Mouse (Mus musculus): ENCODE results near the gene Thsd7a. TPM values are rescaled to one million over a fixed set of nuclear protein-coding genes. Genes with fewer than 3 reads are reported as not detected.

Thsd7a gene
- total and polyA plus RNA-seq, 2 experiments, result 0.13 to 0.37 TPM

DNA sequence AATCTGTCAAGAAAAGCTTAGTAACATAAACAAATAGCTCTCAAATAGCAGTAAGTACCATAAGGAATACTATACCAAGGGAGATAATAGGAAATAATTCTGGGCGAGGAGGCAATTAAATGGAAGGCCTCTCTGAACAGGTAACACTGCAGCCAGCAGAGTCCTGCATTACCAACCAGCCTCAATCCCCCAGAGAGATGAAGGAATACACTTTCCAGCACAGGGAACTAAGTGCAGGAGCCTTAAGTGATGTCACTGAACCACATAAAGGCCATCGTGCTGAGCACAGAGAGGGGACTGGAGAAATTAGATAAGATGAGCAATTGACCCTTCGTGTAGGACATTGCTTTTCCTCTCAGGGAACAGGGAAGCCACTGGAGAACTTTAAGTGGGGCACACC lies 36.6 kb downstream of the Thsd7a start:
- H3K27me3 ChIP-seq (ENCODE audit: control insufficient read depth, insufficient read depth, low read length), result no peaks in the 10 kb centered on the region
- TF ChIP-seq CTCF (IDR thresholded peaks at IDR 0.05; ENCODE audit: low read depth, low read length), result no peak
- no peak for TF ChIP-seq POLR2A (IDR thresholded peaks at IDR 0.05; ENCODE audit: extremely low read depth, insufficient read depth, low read length)
- H3K36me3 ChIP-seq (ENCODE audit: control insufficient read depth, insufficient read depth, low read length), result no peaks in the 10 kb centered on the region
- no peak overlapping the region for H3K4me3 ChIP-seq (ENCODE audit: insufficient read depth, low read depth, low read length)
- WGBS, result 56% methylated on average over 3 of the region's 3 CpGs
- no peak overlapping the region for H3K9ac ChIP-seq (ENCODE audit: low read depth, low read length)
- no peak overlapping the region for H3K27ac ChIP-seq (replicated peaks; ENCODE audit: insufficient read depth, low read depth, low read length)
- DNase-seq (ENCODE audit: extremely low read depth, low read depth, low spot score), result no peak
- H3K79me2 ChIP-seq (ENCODE audit: control insufficient read depth, insufficient read depth, low read length), result no peaks in the 10 kb centered on the region
- no peaks in the 10 kb centered on the region for H3K4me1 ChIP-seq (ENCODE audit: control insufficient read depth, insufficient read depth, low read length)

DNA sequence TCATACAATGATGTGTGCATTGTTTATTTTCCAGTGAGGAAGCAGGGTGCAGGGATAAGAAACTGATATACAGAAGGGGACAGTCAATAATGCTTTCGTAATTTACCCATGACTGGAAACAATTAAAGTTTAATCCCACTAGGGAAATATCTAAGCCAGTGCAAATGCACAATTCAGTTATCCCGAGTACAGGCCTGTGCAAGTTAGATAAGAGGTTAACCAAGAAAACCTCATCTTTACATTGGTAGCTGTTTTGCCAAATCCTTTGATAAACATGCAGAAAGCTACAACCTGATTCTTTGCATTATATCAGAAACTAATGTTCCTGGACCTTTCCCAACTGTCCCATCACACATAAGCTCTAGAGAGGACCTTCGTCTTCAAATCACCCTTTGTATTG lies 46.3 kb downstream of the Thsd7a start:
- Histone ChIP-seq H3K4me1 (ENCODE audit: control insufficient read depth, insufficient read depth, low read length) (no peaks in the 10 kb centered on the region), H3K27ac (replicated peaks; ENCODE audit: insufficient read depth, low read depth, low read length) (no peak overlapping the region), H3K79me2 (ENCODE audit: control insufficient read depth, insufficient read depth, low read length) (no peaks in the 10 kb centered on the region), H3K4me3 (ENCODE audit: insufficient read depth, low read depth, low read length) (no peak overlapping the region), H3K36me3 (ENCODE audit: control insufficient read depth, insufficient read depth, low read length) (no peaks in the 10 kb centered on the region), H3K9ac (ENCODE audit: low read depth, low read length) (no peak overlapping the region), H3K27me3 (ENCODE audit: control insufficient read depth, insufficient read depth, low read length) (no peaks in the 10 kb centered on the region)
- no peak for DNase-seq (ENCODE audit: extremely low read depth, low read depth, low spot score)
- TF ChIP-seq POLR2A (IDR thresholded peaks at IDR 0.05; ENCODE audit: extremely low read depth, insufficient read depth, low read length) (no peak), CTCF (IDR thresholded peaks at IDR 0.05; ENCODE audit: low read depth, low read length) (no peak)
- 63% methylated on average over 3 of the region's 3 CpGs for WGBS

DNA sequence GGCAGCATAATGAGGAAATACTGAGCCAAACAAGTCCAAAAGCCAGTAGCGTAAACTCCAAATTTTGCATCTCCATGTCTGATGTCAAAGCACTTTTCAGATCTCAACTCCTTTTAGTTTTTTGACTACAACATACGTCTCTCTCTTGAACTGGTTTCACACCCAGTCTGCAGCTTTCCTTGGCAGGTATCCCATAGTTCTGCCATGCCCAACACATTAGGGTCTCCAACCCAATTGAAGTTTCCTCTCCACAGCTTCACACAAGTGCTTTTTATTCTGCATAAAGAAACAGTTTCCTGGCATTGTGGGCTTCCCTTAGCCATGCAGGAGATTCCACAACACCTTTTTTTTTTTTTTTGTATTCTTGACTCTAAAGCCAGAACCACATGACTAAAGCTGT lies 50.1 kb downstream of the Thsd7a start:
- H3K36me3 ChIP-seq (ENCODE audit: control insufficient read depth, insufficient read depth, low read length), result no peaks in the 10 kb centered on the region
- TF ChIP-seq POLR2A (IDR thresholded peaks at IDR 0.05; ENCODE audit: extremely low read depth, insufficient read depth, low read length), result no peak
- no peak for TF ChIP-seq CTCF (IDR thresholded peaks at IDR 0.05; ENCODE audit: low read depth, low read length)
- no peak overlapping the region for H3K9ac ChIP-seq (ENCODE audit: low read depth, low read length)
- no peaks in the 10 kb centered on the region for H3K79me2 ChIP-seq (ENCODE audit: control insufficient read depth, insufficient read depth, low read length)
- H3K4me1 ChIP-seq (ENCODE audit: control insufficient read depth, insufficient read depth, low read length), result no peaks in the 10 kb centered on the region
- no peak overlapping the region for H3K27ac ChIP-seq (replicated peaks; ENCODE audit: insufficient read depth, low read depth, low read length)
- DNase-seq (ENCODE audit: extremely low read depth, low read depth, low spot score), result no peak
- no peaks in the 10 kb centered on the region for H3K27me3 ChIP-seq (ENCODE audit: control insufficient read depth, insufficient read depth, low read length)
- no peak overlapping the region for H3K4me3 ChIP-seq (ENCODE audit: insufficient read depth, low read depth, low read length)
- 83% methylated on average over 2 of the region's 2 CpGs for WGBS

DNA sequence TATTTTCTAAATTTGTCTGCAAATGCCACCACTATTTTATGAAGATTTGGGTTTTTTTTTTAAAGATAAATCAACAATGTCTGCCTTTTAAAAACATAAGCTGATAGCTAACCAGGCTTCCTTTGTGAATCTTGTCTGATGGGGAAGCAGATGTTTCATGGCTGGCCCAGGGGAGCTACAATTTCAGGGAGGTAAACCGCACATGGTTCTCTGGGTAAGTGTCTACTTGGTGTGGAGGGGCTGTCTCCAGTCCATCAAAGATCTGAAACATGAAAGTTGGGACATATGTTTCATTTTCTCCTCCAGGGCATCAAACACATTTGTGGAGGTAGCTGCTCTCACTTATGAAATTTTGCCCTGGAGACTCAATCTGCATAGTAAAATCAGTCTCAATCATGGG lies 55.5 kb downstream of the Thsd7a start:
- no peak for DNase-seq (ENCODE audit: extremely low read depth, low read depth, low spot score)
- H3K4me1 ChIP-seq (ENCODE audit: control insufficient read depth, insufficient read depth, low read length), result no peaks in the 10 kb centered on the region
- H3K27ac ChIP-seq (replicated peaks; ENCODE audit: insufficient read depth, low read depth, low read length), result no peak overlapping the region
- 89% methylated on average over 1 of the region's 1 CpGs for WGBS
- H3K36me3 ChIP-seq (ENCODE audit: control insufficient read depth, insufficient read depth, low read length), result no peaks in the 10 kb centered on the region
- no peaks in the 10 kb centered on the region for H3K27me3 ChIP-seq (ENCODE audit: control insufficient read depth, insufficient read depth, low read length)
- H3K4me3 ChIP-seq (ENCODE audit: insufficient read depth, low read depth, low read length), result no peak overlapping the region
- no peak for TF ChIP-seq CTCF (IDR thresholded peaks at IDR 0.05; ENCODE audit: low read depth, low read length)
- TF ChIP-seq POLR2A (IDR thresholded peaks at IDR 0.05; ENCODE audit: extremely low read depth, insufficient read depth, low read length), result no peak
- H3K9ac ChIP-seq (ENCODE audit: low read depth, low read length), result no peak overlapping the region
- H3K79me2 ChIP-seq (ENCODE audit: control insufficient read depth, insufficient read depth, low read length), result no peaks in the 10 kb centered on the region

DNA sequence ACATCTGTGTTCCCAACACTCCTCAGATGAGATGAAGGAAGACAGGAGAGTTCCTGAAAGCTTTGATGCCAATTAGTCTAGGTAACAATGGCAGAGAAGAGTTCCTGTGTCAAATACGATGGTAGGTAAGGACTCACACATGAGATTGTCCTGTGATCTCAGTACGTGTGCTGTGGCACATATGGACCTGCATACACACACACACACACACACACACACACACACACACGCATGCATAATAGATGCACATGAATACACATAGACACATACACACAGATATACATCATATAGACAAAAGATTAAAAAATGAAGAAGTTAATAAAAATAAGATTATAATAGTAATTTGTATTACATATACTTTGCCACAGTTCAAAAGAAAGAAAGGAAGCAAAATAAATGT lies 56.0 kb downstream of the Thsd7a start:
- Histone ChIP-seq H3K27ac (replicated peaks; ENCODE audit: insufficient read depth, low read depth, low read length) (no peak overlapping the region), H3K9ac (ENCODE audit: low read depth, low read length) (no peak overlapping the region), H3K36me3 (ENCODE audit: control insufficient read depth, insufficient read depth, low read length) (no peaks in the 10 kb centered on the region), H3K4me3 (ENCODE audit: insufficient read depth, low read depth, low read length) (no peak overlapping the region), H3K79me2 (ENCODE audit: control insufficient read depth, insufficient read depth, low read length) (no peaks in the 10 kb centered on the region), H3K27me3 (ENCODE audit: control insufficient read depth, insufficient read depth, low read length) (no peaks in the 10 kb centered on the region), H3K4me1 (ENCODE audit: control insufficient read depth, insufficient read depth, low read length) (no peaks in the 10 kb centered on the region)
- WGBS, result 90% methylated on average over 3 of the region's 3 CpGs
- no peak for TF ChIP-seq POLR2A (IDR thresholded peaks at IDR 0.05; ENCODE audit: extremely low read depth, insufficient read depth, low read length)
- no peak for TF ChIP-seq CTCF (IDR thresholded peaks at IDR 0.05; ENCODE audit: low read depth, low read length)
- no peak for DNase-seq (ENCODE audit: extremely low read depth, low read depth, low spot score)

DNA sequence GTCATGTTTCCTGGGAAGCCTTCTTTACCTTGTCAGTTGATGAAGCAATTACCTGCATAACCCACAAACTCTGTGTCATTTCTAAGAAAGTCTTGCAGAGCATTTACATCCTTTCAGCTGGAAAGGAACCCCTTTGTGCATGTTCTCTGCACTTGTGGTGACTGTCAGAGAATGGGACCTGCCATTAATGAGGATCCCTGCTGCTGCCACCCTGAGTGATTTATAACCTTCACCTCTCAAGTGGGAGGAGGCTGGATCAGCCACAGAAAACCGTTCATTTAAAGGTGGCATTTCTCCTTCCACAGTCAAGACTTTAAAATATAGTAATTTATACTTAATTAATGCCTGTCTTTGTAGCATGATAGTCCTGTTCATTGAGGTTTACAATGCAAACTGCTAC lies 99.6 kb downstream of the Thsd7a start:
- Histone ChIP-seq H3K79me2 (ENCODE audit: control insufficient read depth, insufficient read depth, low read length) (no peaks in the 10 kb centered on the region), H3K36me3 (ENCODE audit: control insufficient read depth, insufficient read depth, low read length) (no peaks in the 10 kb centered on the region), H3K9ac (ENCODE audit: low read depth, low read length) (no peak overlapping the region), H3K27ac (replicated peaks; ENCODE audit: insufficient read depth, low read depth, low read length) (no peak overlapping the region), H3K27me3 (ENCODE audit: control insufficient read depth, insufficient read depth, low read length) (no peaks in the 10 kb centered on the region), H3K4me1 (ENCODE audit: control insufficient read depth, insufficient read depth, low read length) (no peaks in the 10 kb centered on the region), H3K4me3 (ENCODE audit: insufficient read depth, low read depth, low read length) (no peak overlapping the region)
- TF ChIP-seq CTCF (IDR thresholded peaks at IDR 0.05; ENCODE audit: low read depth, low read length), result no peak
- no peak for TF ChIP-seq POLR2A (IDR thresholded peaks at IDR 0.05; ENCODE audit: extremely low read depth, insufficient read depth, low read length)
- 40% methylated on average over 1 of the region's 1 CpGs for WGBS
- DNase-seq (ENCODE audit: extremely low read depth, low read depth, low spot score), result no peak
